Mouse (Mus musculus): ENCODE measurements at regions not wholly inside any gene's neighbourhood (a gene's known extent, or its start where the extent isn't known, plus 50 kb on each side); places are given as distances from the start of the nearest gene placed in this dataset.

DNA sequence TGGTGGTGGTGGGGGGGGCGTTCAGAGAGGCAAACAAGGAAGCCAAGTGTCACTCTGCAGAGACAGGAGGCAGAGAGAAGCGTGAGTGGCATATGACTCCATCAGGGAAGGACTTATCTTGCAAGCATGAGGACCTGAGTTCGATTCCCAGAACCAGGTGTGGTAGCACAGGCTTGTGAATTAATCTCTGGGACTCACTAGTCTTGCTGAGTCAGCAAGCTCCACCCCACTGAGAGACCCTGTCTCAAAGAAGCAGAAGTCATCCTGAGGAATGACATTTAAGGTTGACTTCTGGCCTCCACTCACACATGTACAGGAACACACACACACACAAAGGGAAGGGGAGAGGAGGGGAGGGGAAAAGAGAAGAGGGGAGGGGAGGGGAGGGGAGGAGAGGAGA, 156.5 kb downstream of the Rplp1 start:
- TF ChIP-seq CTCF (IDR thresholded peaks at IDR 0.05; ENCODE audit: borderline replicate concordance, extremely low read depth, insufficient read depth, insufficient read length) (no peak), POLR2A (IDR thresholded peaks at IDR 0.05; ENCODE audit: borderline replicate concordance, extremely low read depth, insufficient read depth, insufficient read length, poor library complexity, severe bottlenecking) (no peak)

All from brain, embryonic 14.5 days (tissue).